Mouse (Mus musculus) kidney, postnatal 10 days (tissue): ENCODE measurements around the gene Btbd9.
"Not testable (repeated sequence)": the region's sequence is repeated elsewhere in the genome, so short reads cannot be mapped to it uniquely, and the experiment has no call there.

Source experiments
- DNase-seq: peaks from one replicate; pipeline ENCODE4 v3.0.0; 2021; ENCODE audit warnings: mixed read lengths

The Btbd9 gene

DNA sequence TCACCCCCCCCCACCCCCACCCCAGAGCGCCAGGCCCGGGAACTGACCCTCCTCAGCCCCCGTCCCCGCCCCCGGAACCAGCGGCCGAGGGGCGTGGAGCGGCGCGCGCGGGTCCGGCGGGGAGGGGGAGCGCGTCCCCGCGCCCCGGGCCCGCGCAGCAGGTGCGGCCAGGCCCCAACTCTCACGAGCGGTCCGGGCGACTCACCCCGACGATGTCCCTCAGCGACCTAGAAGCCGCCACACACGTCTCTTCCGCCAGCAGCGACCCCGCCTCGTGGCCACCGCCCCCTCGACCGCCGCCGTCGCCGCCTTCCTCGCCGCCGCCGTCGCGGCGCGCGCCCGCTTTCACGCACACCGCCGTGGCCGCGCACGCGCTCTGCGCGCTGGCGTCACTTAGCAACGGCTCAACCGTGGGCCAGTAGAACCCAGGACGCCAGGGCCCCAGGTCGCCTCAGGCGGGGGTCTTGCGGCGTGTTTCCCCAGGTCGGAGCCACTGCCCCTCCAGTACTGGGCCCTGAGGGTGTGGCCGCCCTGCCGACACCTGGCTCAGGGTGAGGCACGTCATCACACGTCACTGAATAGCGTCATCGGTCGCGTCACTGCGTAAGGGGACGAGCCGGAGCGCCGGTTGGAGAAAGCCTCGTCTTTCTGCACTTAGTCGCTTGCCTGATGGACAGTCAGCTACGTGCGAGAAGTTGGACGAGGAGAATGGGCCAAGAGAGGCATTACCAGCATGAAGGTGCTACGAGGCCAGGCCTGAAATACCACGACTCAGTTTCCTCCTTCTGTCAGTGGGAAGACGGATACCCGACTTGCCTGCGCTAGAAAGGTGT, at the start of gene Btbd9:
Btbd9 (minus strand) TSS at position 548 of the 833 bp plus-strand sequence.
- peak; percentile 97 for DNase-seq

DNA sequence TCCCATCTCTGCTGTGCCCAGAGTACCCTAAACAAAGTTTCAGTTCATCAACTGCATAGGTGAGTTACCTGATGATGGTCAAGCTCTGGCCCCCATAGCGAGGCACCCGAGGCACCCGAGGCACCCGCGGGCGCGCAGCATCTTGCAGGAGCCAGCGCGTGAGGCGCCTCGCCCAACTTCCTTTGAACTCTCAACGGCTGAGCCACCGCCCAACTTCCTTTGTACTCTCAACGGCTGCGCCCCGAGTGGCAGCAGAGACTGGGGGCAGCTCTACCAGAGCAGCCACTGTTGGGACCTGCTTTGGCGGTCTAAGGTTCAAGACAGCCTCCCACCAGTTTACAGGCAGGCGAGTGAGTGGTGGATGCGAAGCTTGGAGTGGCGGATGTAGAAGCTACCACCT, 47.8 kb upstream of the Btbd9 start, which contains the start of gene Dnah8:
Dnah8 (plus strand) TSS at position 223 of the 400 bp plus-strand sequence.
- DNase-seq = not testable (repeated sequence)

DNA sequence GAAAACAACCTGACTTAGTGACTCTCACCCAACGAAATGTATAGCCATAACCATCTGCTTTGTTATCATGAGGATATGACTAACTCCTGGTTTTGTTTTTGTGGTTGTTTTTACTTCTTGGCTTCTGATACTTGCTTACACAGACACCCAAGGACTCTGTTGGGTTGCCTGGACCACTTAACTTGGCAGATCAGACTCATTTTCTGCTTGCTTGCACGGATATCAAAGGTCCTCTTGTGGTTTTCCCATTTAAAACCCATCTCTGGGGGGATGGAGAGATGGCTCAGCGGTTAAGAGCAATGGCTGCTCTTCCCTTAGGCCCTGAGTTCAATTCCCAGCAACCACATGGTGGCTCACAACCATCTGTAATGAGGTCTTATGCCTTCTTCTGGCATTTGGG, 46.9 kb upstream of the Btbd9 start:
- no peak for DNase-seq

DNA sequence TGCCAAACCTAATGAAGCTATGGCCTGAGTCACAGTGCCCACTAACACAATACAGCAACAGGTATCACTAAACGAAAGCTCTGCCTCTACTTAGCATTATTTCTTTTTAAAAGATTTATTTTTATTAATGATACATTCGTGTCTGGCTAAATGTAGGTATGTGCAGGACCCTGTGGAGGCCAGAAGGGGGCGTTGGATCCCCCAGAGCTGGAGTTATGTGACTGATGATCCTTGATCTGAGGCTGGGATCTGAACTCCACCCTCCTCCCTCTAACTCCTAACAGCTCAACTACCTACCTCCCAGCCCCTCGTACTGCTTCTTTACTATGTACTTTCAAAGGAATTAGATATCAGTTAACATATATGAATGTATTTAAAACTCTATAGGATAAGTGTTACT, 45.2 kb upstream of the Btbd9 start:
- DNase-seq = no peak

DNA sequence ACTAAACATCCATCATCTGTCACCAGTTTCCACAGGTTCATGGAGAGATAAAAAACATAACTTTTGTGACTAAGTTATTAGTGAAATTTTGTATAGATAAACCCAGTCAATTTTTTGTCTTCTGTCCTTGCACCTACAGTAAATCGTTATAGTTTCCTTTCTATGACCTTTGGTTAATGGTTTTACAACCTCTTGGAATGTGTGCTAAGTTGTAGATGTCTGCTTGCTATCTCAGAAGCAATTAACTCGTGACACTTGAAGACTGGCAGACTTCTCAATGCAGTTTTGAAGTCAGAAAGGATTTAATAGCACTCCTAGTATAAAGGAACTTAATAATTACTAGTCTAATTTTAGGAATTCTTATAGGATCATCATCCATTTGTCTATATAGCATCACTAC, 44.3 kb upstream of the Btbd9 start:
- no peak for DNase-seq

DNA sequence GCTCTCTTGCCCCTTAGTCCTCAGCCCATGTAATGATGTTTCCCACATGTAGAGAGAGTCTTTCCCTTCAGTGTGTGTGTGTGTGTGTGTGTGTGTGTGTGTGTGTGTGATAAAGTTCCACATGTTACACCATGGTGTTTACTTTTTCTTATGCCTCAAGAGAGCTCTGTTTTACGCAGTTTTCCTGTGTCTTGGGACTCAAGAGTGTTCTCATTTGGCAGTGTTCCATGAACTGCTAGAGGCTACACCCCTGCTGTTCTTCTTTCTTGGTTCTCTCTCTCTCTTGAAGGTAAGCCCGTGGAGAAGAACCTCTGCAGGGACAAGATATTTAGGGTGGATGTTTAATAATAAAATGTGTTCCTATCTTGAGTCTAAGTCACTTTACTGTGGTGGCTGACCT, 42.9 kb upstream of the Btbd9 start:
- DNase-seq = no peak

DNA sequence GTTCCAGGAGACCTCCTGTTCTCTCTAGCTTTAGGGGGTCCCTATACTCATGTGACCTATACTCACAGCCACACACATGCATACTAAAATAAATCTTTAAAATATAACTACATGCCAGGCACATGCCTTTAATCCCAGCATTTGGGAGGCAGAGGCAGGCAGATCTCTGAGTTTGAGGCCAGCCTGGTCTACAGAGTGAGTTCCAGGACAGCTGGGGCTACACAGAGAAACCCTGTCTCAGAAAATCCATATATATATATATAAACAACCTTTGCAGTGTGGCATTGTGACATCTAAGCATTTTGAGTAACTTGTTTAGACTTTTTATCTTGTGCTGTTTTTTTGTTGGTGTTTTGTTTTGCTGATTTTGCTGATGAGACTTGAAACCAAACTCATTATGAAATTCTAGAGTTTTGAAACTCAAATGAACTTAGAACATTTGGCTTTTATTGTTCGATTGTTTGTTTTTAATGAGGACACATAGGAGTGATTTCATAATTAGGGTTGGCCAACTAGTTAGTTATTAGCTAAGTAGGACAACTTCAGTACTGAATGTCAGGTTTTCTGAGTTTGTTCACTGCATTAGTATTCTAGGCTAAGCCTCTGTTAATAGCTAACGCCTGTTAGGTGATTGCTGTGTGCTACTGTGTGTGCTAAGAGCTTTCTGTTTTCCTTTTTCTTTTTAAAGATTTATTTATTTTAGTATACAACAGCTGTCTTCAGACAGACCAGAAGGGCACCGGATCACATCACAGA, 42.0 kb upstream of the Btbd9 start:
- no peak for DNase-seq

DNA sequence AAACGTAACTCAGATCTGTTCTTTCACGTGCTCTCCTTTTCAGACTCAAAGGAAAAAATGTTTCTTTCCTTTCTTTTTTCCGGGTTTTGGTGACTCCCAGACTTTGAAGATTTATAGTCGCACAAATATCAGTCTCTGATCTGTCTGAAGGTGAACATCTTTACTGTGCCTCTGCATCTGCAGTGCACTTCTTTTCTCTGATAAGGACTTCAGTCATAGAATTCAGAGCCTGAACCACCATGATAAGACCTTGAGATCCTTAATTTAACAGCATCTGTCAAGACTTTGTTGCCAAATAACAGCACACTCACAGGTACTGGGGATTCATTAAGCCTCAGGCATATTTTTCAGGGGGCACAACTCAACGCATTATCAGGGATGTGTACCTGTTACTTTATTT, 39.9 kb upstream of the Btbd9 start:
- DNase-seq = no peak

DNA sequence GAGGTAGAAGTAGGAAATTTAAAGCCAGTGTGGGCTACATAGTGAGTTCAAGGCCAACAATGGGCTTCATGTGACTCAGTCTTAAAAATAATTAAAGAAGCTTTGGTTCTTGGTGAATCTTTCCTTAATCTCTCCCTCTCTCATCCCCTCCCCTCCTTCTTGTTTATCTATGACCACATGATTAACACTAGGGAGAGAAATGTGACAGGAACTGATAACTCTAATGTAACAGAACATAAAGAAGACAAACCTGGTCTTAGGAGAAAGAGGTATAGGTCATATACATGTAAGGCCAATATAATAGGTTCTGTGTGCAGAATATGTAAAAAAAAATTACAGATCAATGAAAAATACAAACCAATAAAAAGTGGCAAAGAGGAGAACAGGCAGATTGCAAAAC, 37.1 kb upstream of the Btbd9 start:
- DNase-seq = no peak

DNA sequence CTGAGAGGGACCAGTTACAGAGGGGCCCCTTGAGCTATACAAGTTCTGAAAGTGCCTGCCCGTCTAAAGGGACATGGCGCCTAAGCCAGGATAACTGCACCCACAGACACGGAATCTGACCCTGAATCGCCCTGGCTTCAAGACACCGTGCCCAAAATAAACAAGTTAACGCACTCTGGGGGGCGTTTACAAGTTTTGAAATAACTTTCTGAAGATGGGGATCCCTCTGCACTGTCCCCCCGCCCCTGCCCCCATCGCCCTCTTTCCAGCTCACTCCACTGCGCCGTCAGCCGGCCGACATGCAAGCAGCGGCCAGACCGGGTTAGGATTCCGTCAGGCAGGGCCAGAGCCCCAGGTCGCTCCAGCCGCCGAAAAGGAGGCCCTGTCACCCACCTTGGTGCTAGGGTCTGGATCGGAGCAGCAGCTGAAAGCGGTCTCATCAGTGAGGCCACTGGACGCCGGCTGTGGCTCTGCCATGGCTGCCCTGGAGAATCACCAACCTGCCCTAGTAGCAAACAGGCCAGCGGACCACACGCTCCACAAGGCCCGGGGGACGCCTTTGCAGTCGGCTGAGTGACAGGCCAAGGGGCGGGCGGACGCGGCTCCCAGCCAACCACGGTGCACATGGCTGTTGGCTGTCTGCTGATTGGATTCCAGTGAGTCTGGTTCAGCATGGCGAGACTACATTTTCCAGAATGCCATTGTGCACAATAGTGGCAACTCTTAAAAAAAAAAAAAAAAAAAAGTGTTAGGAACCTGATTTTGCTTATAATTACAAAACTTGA, 36.0 kb upstream of the Btbd9 start:
- DNase-seq = peak; percentile 100

DNA sequence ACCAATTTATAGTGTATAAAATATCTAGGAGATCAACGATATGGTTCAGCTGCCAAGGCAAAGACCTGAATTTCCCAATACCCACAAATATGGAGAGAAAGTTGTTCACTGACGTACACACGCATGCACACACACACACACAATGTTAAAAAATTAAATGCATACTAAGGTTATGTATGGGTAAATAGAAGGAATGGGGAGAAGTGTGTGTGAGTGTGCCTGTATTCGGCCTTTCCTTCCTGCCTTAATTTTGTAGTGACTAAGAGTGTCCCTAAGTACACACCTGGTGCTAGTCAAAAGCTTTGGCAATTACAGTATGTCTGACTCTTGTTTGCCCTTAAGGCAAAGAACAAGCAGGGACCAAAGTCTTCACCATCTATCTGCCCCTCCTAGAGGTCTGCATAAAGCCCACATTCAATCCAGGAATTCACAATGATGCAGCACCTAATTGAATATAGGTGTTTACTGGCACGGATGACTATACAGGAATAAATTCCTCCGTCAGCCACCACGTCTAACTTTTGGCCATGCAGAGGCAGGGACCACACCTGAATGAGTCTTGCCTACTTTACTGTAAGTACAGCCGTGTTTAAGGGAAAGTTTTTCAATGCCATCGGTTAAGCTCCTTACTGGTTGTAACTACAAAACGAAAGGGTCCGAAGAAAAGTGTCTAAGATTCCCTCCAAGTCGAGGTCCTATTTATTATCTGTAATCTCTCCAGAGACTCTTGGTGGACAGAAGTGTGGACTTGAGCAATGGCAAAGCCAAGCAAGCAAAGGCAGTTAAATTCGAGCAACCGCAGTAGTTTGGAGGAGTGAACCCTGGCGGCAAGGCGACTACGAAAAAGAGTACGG, 35.2 kb upstream of the Btbd9 start:
- peak; percentile 22 for DNase-seq

DNA sequence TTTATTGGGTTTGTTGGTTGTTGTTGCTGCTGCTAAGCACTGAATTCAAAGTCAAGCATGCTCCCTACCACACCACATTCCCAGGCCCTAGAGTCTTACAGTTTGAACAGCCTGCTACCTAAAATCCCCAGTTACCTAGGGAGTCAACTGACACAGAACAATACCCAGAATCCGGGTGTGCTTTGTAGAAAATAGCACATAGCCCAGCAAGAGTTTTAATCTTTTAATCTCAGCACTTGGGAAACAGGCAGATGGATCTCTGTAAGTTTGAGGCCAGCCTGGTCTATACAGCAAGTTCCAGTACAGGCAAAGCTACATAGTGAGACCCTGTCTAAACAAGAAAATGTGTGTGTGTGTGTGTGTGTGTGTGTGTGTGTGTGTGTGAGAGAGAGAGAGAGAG, 34.5 kb upstream of the Btbd9 start:
- no peak for DNase-seq

DNA sequence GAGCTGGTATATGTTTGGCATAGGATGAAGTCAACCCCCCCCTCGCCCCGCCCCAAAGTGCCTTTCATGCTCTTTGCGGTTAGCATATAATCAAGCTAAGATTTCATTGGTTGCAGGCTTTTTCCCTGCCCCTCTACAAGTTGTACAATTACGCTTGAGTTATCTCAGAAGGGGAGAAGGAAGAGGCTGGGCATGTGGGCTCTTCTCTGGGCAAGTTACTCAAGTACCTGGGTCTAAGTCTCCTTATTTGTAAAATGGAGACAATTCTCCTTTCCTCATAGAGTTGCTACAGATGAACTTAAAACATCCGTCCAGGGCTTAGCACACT, 33.7 kb upstream of the Btbd9 start:
- no peak for DNase-seq

DNA sequence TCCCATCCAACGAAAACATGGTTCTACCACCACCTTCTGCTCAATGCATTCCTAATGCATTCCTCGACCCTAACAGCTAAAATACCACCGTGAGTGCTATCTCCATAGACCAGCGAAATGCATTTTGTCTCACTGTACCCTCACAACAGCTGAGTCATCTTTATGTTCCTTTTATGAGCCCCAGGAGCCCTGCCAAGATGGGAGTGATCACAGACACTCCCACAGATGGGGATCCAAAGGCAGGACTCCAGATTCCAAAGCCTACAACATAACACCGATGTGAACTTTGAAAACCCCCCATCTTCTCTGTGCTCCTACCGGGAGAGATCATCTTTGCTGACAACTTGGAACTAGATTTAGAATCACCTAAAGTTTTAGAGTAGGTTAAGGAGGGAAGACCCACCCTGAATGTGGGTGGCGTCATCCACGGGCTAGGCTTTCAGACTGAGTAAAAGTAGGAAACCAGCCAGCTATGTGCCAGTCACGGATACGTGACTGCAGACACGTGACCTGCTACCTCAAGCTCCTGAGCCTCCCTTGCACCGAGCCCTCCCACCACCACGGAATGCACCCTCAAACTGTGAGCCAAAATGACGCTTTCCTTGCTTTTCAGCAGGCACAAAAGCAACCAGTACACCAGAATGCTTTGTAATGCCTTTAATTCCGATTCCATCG, 33.2 kb upstream of the Btbd9 start:
- peak; percentile 71 for DNase-seq

DNA sequence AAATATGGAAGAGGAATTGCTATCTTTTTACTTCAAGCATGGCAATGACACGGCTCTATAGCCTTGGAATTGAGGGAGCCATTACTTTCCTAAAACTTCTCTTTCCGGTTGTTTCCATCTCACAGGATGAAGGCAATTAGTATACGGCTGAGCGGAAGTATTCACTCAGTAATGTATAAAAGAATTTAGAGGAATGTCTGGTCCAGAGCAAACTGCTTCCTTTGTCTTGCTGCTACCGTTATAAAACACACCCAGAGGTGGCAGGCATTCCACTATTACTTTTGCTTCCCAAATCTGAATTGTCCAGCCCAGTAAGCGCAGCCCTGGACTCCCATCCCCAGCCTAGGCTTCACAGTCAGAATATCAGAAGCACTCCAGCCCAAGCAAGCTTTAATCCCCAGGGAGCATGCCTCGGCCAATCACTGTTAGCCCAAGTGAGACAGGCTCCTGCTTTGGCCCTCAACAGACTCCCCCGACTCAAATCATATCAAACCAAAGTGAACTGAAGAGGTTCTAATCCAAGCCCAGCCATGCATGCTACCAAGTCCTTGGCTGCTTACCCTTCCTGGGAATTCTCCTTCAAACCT, 31.7 kb upstream of the Btbd9 start:
- DNase-seq = peak; percentile 16

DNA sequence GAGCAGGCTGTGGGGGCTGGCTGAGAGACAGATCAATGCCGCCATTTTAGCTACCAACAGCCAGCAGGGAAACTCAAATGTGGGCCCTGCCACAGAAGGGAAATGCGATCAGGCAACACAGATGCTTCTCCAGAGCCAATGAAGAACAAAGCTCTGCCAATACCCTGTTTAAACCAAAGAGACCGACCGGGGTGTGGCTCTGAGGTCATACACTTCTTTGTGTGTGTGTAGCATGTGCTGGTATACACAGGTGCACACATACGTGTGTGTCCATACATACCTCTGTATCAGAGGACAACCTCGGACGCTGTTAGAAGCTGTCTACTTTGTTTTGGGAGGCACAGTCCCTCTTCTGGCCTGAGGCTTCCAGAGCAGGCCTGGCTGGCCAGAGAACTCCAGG, 31.0 kb upstream of the Btbd9 start:
- peak; percentile 6 for DNase-seq

DNA sequence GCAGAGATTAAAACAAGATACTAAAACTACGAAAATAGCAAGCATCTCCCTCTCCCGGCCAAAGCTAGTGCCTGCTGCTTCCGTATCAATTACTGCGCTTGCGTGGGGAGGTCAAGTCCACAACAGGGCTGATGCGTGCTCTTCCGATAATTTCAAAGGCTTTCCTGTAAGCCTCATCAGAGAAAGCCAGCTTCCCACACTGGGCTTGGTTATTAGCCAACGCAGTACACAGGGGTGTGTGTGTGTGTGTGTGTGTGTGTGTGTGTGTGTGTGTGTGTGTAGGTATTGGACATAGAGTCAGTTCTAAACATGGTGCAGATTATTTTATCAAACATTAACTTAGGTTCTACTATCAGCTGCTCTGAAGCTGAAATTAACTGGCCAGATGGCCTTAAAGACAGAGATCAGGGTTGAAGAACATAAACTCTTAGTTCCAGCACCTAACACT, 30.4 kb upstream of the Btbd9 start:
- no peak for DNase-seq

DNA sequence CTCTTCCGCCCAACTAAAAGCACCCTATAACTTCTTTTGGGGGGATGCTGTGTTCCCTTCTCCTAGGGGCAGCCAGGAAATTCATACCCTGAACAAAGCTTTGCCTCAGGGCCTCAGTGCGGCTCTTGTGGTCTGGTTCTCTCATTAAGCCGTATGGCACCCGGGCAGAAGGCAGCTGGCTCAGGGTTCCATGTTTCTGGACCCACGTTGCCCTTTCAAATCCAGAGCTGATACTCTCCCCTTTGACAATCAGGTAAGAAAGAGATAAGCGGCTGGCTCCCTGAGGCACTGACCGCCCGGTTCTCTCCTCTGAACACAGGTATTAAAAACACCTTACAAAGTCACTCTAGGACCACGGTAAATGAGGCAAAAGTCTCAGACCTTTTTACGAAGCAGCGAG, 29.9 kb upstream of the Btbd9 start:
- no peak for DNase-seq

DNA sequence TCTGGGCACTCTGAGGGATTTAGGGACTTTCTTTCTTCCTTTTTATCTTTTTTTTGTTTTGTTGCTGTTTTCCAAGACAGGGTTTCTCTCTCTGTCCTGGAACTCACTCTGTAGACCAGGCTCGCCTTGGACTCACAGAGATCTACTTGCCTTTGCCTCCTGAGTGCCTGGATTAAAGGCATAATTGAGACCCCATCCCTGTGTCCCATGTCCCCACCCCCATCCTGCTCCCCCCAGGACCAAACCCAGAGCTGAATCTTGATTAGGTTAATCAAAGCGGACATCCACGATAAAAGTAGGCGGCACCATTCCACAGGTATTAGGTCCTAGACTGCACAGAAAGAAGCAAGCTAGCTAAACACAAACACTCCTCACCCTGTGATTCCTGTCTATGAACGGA, 28.7 kb upstream of the Btbd9 start:
- DNase-seq = no peak

DNA sequence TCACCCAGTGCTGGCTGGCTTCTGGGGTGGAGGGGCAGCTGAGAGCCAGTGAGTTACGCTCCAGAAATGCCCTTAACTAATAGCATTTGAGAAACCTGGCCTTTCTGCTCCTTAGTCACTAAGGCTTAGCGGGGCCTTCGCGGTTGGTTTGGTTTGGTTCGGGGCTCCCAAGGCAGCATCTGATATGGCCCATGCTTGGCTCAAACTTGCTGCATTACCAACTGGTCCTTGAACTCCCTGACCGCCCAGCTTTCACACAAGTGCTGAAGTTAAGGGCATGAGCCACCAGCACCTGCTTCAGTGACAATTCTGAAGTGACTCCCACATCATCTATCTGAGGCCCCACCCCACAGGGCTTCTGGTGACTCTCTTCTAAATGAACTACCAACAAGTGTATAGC, 28.0 kb upstream of the Btbd9 start:
- no peak for DNase-seq

DNA sequence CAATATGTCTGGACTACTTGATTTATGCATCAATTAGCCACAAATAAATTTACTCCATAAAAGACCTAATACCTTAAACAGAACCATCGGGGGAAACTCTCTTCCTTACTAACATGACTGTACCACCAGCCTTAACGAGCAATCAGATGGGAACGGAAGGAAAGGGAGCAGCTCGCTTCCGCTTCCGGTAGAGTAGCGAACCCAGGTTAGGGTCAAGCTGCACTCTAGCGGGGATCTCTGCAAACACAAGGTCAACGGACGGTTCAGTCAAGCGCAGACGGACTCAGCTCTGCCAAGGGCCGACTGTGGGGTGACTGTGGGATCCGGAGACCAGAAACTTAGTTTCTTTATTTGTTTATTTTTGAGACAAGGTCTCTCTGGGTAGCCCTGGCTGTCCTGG, 25.9 kb upstream of the Btbd9 start:
- no peak for DNase-seq

DNA sequence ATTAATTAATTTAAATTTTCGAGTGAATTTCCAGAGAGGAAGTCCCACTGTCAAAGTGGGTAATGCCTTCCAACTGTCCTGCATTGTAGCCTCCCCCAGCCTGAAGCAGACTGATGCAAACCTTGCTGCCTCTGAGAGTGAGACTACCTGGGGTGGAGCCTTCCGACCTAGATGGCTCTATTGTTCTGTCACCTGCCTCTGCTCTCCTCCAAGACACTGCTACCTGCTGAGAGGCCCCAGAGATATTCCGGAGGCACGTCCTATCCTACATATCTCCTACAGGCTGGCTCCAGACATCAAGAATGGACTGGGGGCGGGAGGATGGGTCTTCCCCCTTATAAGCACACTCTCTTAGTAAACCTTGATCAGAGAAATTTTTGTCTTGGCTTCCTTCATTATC, 22.0 kb upstream of the Btbd9 start:
- no peak for DNase-seq
